Mouse (Mus musculus): ENCODE results near the gene Zbtb16. TPM values are rescaled to one million over a fixed set of nuclear protein-coding genes. Genes with fewer than 3 reads are reported as not detected.

Zbtb16 gene
- polyA plus RNA-seq, 1 experiment from 2014 or later = 0.28 TPM

DNA sequence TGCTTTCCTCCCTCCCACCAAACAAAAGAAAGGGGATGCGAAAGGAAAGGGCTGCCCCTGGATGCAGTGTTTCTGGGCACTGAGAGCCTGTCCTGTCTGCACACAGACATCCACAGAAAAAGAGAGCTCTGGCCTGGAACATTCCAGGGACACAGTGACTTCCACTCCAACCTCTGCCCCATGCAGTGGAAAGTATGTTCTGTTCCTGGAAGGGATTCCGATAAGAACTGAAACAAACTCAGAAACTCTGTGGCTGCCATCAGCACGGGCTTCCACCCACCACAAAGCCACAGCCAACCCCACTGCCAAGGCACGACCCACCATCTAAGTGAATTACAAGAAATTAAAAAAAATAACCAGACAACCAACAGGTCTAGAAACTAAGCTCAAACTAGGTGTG lies 52.7 kb downstream of the Zbtb16 start:
- no peak overlapping the region for H3K27ac ChIP-seq

GRCm38 (mm10) chr9:48782284-48783060 lies 53.5 kb downstream of the Zbtb16 start:
- TF ChIP-seq CTCF (IDR thresholded peaks at IDR 0.05; ENCODE audit: low read depth) = no peak
- DNase-seq (ENCODE audit: low spot score) = no peak
- no peaks in the 10 kb centered on the region for H3K36me3 ChIP-seq (ENCODE audit: insufficient read depth, low read length)
- no peaks in the 10 kb centered on the region for H3K27me3 ChIP-seq (ENCODE audit: insufficient read depth, low read length)
- H3K4me3 ChIP-seq (replicated peaks; ENCODE audit: low read depth, low read length) = no peak overlapping the region
- ATAC-seq (replicated peaks; ENCODE audit: low FRiP score, low read depth) = no peak
- no peak overlapping the region for H3K9ac ChIP-seq (ENCODE audit: low read depth, low read length)
- no peak overlapping the region for H3K27ac ChIP-seq
- no peak overlapping the region for H3K4me2 ChIP-seq (ENCODE audit: low read length)
- no peaks in the 10 kb centered on the region for H3K9me3 ChIP-seq (replicated peaks; ENCODE audit: low read length)
- H3K4me1 ChIP-seq (replicated peaks; ENCODE audit: insufficient read depth, low read length) = peaks cover 7% of the 10 kb centered on the region; the same call in 1 of the 2 replicates
- 41% methylated on average over 15 of the region's 15 CpGs for WGBS

More for the DNA sequence above, 52.7 kb downstream of the Zbtb16 start:
- H3K9me3 ChIP-seq (replicated peaks; ENCODE audit: low read length) = no peaks in the 10 kb centered on the region
- no peak for TF ChIP-seq CTCF (IDR thresholded peaks at IDR 0.05; ENCODE audit: low read depth)
- no peak for ATAC-seq (replicated peaks; ENCODE audit: low FRiP score, low read depth)
- H3K4me3 ChIP-seq (replicated peaks; ENCODE audit: low read depth, low read length) = no peak overlapping the region
- H3K4me2 ChIP-seq (ENCODE audit: low read length) = no peak overlapping the region
- no peak overlapping the region for H3K9ac ChIP-seq (ENCODE audit: low read depth, low read length)
- DNase-seq (ENCODE audit: low spot score) = no peak
- WGBS = 74% methylated on average over 4 of the region's 4 CpGs
- no peaks in the 10 kb centered on the region for H3K36me3 ChIP-seq (ENCODE audit: insufficient read depth, low read length)
- H3K27me3 ChIP-seq (ENCODE audit: insufficient read depth, low read length) = no peaks in the 10 kb centered on the region
- peaks cover 7% of the 10 kb centered on the region; the same call in 1 of the 2 replicates for H3K4me1 ChIP-seq (replicated peaks; ENCODE audit: insufficient read depth, low read length)

GRCm38 (mm10) chr9:48776268-48776667 lies 59.8 kb downstream of the Zbtb16 start:
- no peak for DNase-seq (ENCODE audit: low spot score)
- no peak overlapping the region for H3K4me3 ChIP-seq (replicated peaks; ENCODE audit: low read depth, low read length)
- H3K9ac ChIP-seq (ENCODE audit: low read depth, low read length) = no peak overlapping the region
- ATAC-seq (replicated peaks; ENCODE audit: low FRiP score, low read depth) = no peak
- 79% methylated on average over 7 of the region's 7 CpGs for WGBS
- no peaks in the 10 kb centered on the region for H3K9me3 ChIP-seq (replicated peaks; ENCODE audit: low read length)
- no peak for TF ChIP-seq CTCF (IDR thresholded peaks at IDR 0.05; ENCODE audit: low read depth)
- H3K4me2 ChIP-seq (ENCODE audit: low read length) = no peak overlapping the region
- H3K27me3 ChIP-seq (ENCODE audit: insufficient read depth, low read length) = no peaks in the 10 kb centered on the region
- no peaks in the 10 kb centered on the region for H3K4me1 ChIP-seq (replicated peaks; ENCODE audit: insufficient read depth, low read length)
- H3K27ac ChIP-seq = no peak overlapping the region
- H3K36me3 ChIP-seq (ENCODE audit: insufficient read depth, low read length) = no peaks in the 10 kb centered on the region

DNA sequence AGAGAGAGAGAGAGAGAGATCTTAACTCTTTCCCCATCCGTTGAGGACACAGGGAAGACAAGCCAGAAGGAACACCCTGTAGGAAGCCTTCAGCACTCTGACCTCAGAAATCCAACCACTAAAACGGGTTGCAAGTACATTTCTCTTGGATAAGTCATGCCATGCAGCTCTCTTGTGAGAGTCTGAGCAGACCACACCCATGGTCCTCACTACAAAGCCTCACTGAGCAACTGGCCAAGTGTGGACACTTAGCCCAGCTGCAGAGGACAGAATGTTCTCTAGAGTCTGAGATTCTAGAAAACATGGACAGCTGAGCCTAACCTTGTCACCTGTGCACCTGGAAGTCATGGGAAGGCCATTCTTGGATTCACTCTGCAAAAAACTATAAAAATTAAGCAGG lies 60.5 kb downstream of the Zbtb16 start:
- Histone ChIP-seq H3K4me2 (ENCODE audit: low read length) (no peak overlapping the region), H3K4me3 (replicated peaks; ENCODE audit: low read depth, low read length) (no peak overlapping the region), H3K27me3 (ENCODE audit: insufficient read depth, low read length) (no peaks in the 10 kb centered on the region), H3K27ac (no peak overlapping the region), H3K9ac (ENCODE audit: low read depth, low read length) (no peak overlapping the region), H3K9me3 (replicated peaks; ENCODE audit: low read length) (no peaks in the 10 kb centered on the region), H3K4me1 (replicated peaks; ENCODE audit: insufficient read depth, low read length) (no peaks in the 10 kb centered on the region), H3K36me3 (ENCODE audit: insufficient read depth, low read length) (no peaks in the 10 kb centered on the region)
- ATAC-seq (replicated peaks; ENCODE audit: low FRiP score, low read depth) (0 out of 2 replicates have a peak, but pooled peaks have one; percentile 40), DNase-seq (ENCODE audit: low spot score) (no peak)
- WGBS = 42% methylated on average over 2 of the region's 2 CpGs
- TF ChIP-seq CTCF (IDR thresholded peaks at IDR 0.05; ENCODE audit: low read depth) = no peak

GRCm38 (mm10) chr9:48773710-48774109 lies 62.3 kb downstream of the Zbtb16 start:
- H3K9me3 ChIP-seq (replicated peaks; ENCODE audit: low read length) = no peaks in the 10 kb centered on the region
- no peak overlapping the region for H3K9ac ChIP-seq (ENCODE audit: low read depth, low read length)
- no peak for DNase-seq (ENCODE audit: low spot score)
- no peak for ATAC-seq (replicated peaks; ENCODE audit: low FRiP score, low read depth)
- no peak for TF ChIP-seq CTCF (IDR thresholded peaks at IDR 0.05; ENCODE audit: low read depth)
- H3K4me1 ChIP-seq (replicated peaks; ENCODE audit: insufficient read depth, low read length) = no peaks in the 10 kb centered on the region
- no peak overlapping the region for H3K4me2 ChIP-seq (ENCODE audit: low read length)
- H3K4me3 ChIP-seq (replicated peaks; ENCODE audit: low read depth, low read length) = no peak overlapping the region
- no peaks in the 10 kb centered on the region for H3K36me3 ChIP-seq (ENCODE audit: insufficient read depth, low read length)
- no peak overlapping the region for H3K27ac ChIP-seq
- 88% methylated on average over 8 of the region's 8 CpGs for WGBS
- H3K27me3 ChIP-seq (ENCODE audit: insufficient read depth, low read length) = no peaks in the 10 kb centered on the region

DNA sequence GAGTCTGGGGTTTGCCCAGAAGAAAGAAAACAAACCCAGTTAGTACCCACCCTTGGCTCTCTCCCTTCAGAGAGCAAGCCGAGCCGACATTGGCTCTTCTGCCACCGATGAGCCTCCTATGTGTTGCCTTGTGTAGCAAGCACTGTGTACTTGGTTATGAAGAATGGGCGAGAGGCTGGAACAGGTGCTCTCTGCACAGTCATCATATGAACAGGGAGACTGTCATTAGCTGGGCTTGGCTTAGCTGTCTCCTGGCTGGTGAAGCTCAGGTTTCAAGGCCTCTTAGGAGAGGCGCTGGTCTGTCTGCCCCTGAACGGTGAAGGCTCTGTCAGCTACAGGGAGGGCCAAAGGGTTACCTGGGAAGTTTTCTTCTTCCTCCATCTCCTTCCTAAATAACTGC lies 62.9 kb downstream of the Zbtb16 start:
- DNase-seq (ENCODE audit: low spot score) (no peak), ATAC-seq (replicated peaks; ENCODE audit: low FRiP score, low read depth) (no peak)
- H3K4me2 ChIP-seq (ENCODE audit: low read length) = no peak overlapping the region
- no peaks in the 10 kb centered on the region for H3K27me3 ChIP-seq (ENCODE audit: insufficient read depth, low read length)
- 66% methylated on average over 6 of the region's 6 CpGs for WGBS
- no peak for TF ChIP-seq CTCF (IDR thresholded peaks at IDR 0.05; ENCODE audit: low read depth)
- no peak overlapping the region for H3K27ac ChIP-seq
- no peaks in the 10 kb centered on the region for H3K9me3 ChIP-seq (replicated peaks; ENCODE audit: low read length)
- H3K4me3 ChIP-seq (replicated peaks; ENCODE audit: low read depth, low read length) = no peak overlapping the region
- no peaks in the 10 kb centered on the region for H3K36me3 ChIP-seq (ENCODE audit: insufficient read depth, low read length)
- no peak overlapping the region for H3K9ac ChIP-seq (ENCODE audit: low read depth, low read length)
- no peaks in the 10 kb centered on the region for H3K4me1 ChIP-seq (replicated peaks; ENCODE audit: insufficient read depth, low read length)

Measured in kidney, postnatal 0 days (tissue).